In genomic region chr9:44699196-44699595, GRCm38 (mm10) we compare ENCODE assay signal across 24 mouse cellular contexts. TPM values are rescaled to one million over a fixed set of nuclear protein-coding genes. Genes with fewer than 3 reads are reported as not detected.
A peak's percentile ranks its signal among the peaks of the same experiment; 100 is the strongest.
DNase-seq lines count a peak whose midpoint lies in the region; ATAC-seq lines count a peak whose summit lies in the region.
"Had no signal": no experiment of that assay in that cellular context is flagged by ENCODE, and none has a peak within 500 bp of the region (broad histone marks: within the 10 kb centered on the region; RNA-seq: fewer than 3 reads in every experiment).

No protein-coding gene starts in this region.

- no peak for ATAC-seq in cerebellum, adult (ENCODE audit: insufficient number of reproducible peaks, low FRiP score, low TSS enrichment)
- ATAC-seq: CD4-positive, CD25-positive, alpha-beta regulatory T cell, adult 4 months; forebrain, embryonic 13.5 days; forebrain, embryonic 16.5 days; hindbrain, postnatal 0 days; inflammation-experienced regulatory T-cells, adult 6 months; intestine, embryonic 16.5 days had no signal

- intact Hi-C loops in heart, postnatal 10 days (cut with DNase I): no loop called here

- peak; percentile 50 for DNase-seq in cerebellum, adult 9-11 months
- DNase-seq in heart, adult 11 months: peak; percentile 83
- DNase-seq in heart, postnatal 10 days: no peak
- DNase-seq in cerebellum, postnatal 25 days: peak; percentile 53 to 60
- DNase-seq in thymus, postnatal 36 days: no peak
- DNase-seq: adrenal gland, adult 2 months; adrenal gland, postnatal 14 days; gastrocnemius, postnatal 10 days; gastrocnemius, postnatal 36 days; kidney, adult 18-20 months had no signal

RNA-seq across cellular contexts. Expression of gene Treh, which starts 26.2 kb away (rescaled TPM):
- total RNA-seq in heart, postnatal 10 days (2021): not detected
- total RNA-seq: adrenal gland, adult 2 months; adrenal gland, postnatal 14 days; adrenal gland, postnatal 4 days; common myeloid progenitor, adult 5-6 weeks; gastrocnemius, adult 18-20 months; gastrocnemius, postnatal 10 days; gastrocnemius, postnatal 36 days; granulocyte monocyte progenitor cell, adult 5-6 weeks; heart, postnatal 25 days; hematopoietic stem cell, adult 5-6 weeks; hindbrain, postnatal 0 days; MEL had no signal

RNA-seq across cellular contexts. Expression of gene Phldb1, which starts 35.8 kb away (rescaled TPM):
- 100 to 1,000 TPM; 127 to 130 TPM for total RNA-seq in heart, postnatal 10 days (2021)

Comparison
In these comparisons a context has a peak if more than half of its experiments do, and no peak if none do; other contexts are left out.
1. DNase-seq: peak in cerebellum, adult 9-11 months (single experiment), heart, adult 11 months (single experiment) and cerebellum, postnatal 25 days (2 of 2); none in heart, postnatal 10 days (0 of 2) and thymus, postnatal 36 days (0 of 2).